In genomic region chr1:66655119-66655746, GRCm38 (mm10) we compare ENCODE assay signal across 11 mouse cellular contexts. TPM values are rescaled to one million over a fixed set of nuclear protein-coding genes. Genes with fewer than 3 reads are reported as not detected.
DNase-seq lines count a peak whose midpoint lies in the region; ATAC-seq lines count a peak whose summit lies in the region.
"Had no signal": no experiment of that assay in that cellular context is flagged by ENCODE, and none has a peak within 500 bp of the region (broad histone marks: within the 10 kb centered on the region; RNA-seq: fewer than 3 reads in every experiment).

No protein-coding gene starts in this region.

- peak; percentile 20 for DNase-seq in embryonic facial prominence, embryonic 11.5 days (ENCODE audit: low spot score)
- DNase-seq in embryonic facial prominence, embryonic 10.5 days (ENCODE audit: low spot score) = no peak
- DNase-seq in retina, postnatal 1 day = peak; percentile 13
- no peak for DNase-seq in retina, embryonic 14.5 days (ENCODE audit: low spot score)
- peak; percentile 48 for DNase-seq in hindbrain, embryonic 14.5 days (ENCODE audit: low spot score)
- DNase-seq in gastrocnemius, postnatal 25 days = no peak
- DNase-seq in B cell, adult 2 months = no peak

- H3K9ac ChIP-seq in embryonic facial prominence, embryonic 11.5 days (replicated peaks; ENCODE audit: low read length) = no peak overlapping the region
- no peak overlapping the region for H3K9ac ChIP-seq in hindbrain, embryonic 14.5 days
- H3K9ac ChIP-seq in neural tube, embryonic 14.5 days (replicated peaks; ENCODE audit: low read depth, low read length) = no peak overlapping the region
- H3K9ac ChIP-seq: heart, embryonic 15.5 days had no signal

- H3K4me3 ChIP-seq in embryonic facial prominence, embryonic 11.5 days (ENCODE audit: low read depth, low read length) = no peak overlapping the region
- H3K4me3 ChIP-seq in embryonic facial prominence, embryonic 10.5 days = no peak overlapping the region
- no peak overlapping the region for H3K4me3 ChIP-seq in hindbrain, embryonic 14.5 days (replicated peaks; ENCODE audit: low read length)
- no peak overlapping the region for H3K4me3 ChIP-seq in neural tube, embryonic 14.5 days (ENCODE audit: low read depth, low read length)
- H3K4me3 ChIP-seq: erythroblast, embryonic 14.5 days; heart, embryonic 15.5 days had no signal

- WGBS in embryonic facial prominence, embryonic 11.5 days = 60% methylated on average over 4 of the region's 4 CpGs
- 67% methylated on average over 4 of the region's 4 CpGs for WGBS in embryonic facial prominence, embryonic 10.5 days
- 37% methylated on average over 4 of the region's 4 CpGs for WGBS in hindbrain, embryonic 14.5 days
- 27% methylated on average over 4 of the region's 4 CpGs for WGBS in neural tube, embryonic 14.5 days

- H3K4me1 ChIP-seq in embryonic facial prominence, embryonic 11.5 days (ENCODE audit: control insufficient read depth, insufficient read depth, low read length) = no peaks in the 10 kb centered on the region
- peaks cover 9% of the 10 kb centered on the region for H3K4me1 ChIP-seq in embryonic facial prominence, embryonic 10.5 days
- peaks cover 7% of the 10 kb centered on the region; the same call in 1 of the 2 replicates for H3K4me1 ChIP-seq in hindbrain, embryonic 14.5 days (replicated peaks; ENCODE audit: control insufficient read depth, insufficient read depth, low read length)
- 0 out of 2 replicates have a peak, but pooled peaks cover 5% of the 10 kb centered on the region for H3K4me1 ChIP-seq in neural tube, embryonic 14.5 days (ENCODE audit: control insufficient read depth, insufficient read depth, low read length)
- H3K4me1 ChIP-seq: heart, embryonic 15.5 days had no signal

- peak; percentile 95 for ATAC-seq in embryonic facial prominence, embryonic 11.5 days (replicated peaks; ENCODE audit: insufficient number of reproducible peaks, low FRiP score, low TSS enrichment, low read depth)
- ATAC-seq in hindbrain, embryonic 14.5 days (ENCODE audit: low FRiP score) = peak; percentile 95
- ATAC-seq in neural tube, embryonic 14.5 days (ENCODE audit: low read depth) = peak; percentile 98
- ATAC-seq: Patski had no signal

- no peaks in the 10 kb centered on the region for H3K27me3 ChIP-seq in embryonic facial prominence, embryonic 11.5 days (ENCODE audit: control insufficient read depth, insufficient read depth, low read length)
- H3K27me3 ChIP-seq in embryonic facial prominence, embryonic 10.5 days (replicated peaks; ENCODE audit: low read depth, poor library complexity, severe bottlenecking) = no peaks in the 10 kb centered on the region
- no peaks in the 10 kb centered on the region for H3K27me3 ChIP-seq in hindbrain, embryonic 14.5 days (ENCODE audit: control insufficient read depth, insufficient read depth, low read length)
- no peaks in the 10 kb centered on the region for H3K27me3 ChIP-seq in neural tube, embryonic 14.5 days (ENCODE audit: control insufficient read depth, insufficient read depth, low read length)
- H3K27me3 ChIP-seq: heart, embryonic 15.5 days had no signal

- H3K9me3 ChIP-seq in embryonic facial prominence, embryonic 11.5 days (replicated peaks; ENCODE audit: control insufficient read depth, low read length) = no peaks in the 10 kb centered on the region
- H3K9me3 ChIP-seq in embryonic facial prominence, embryonic 10.5 days = no peaks in the 10 kb centered on the region
- no peaks in the 10 kb centered on the region for H3K9me3 ChIP-seq in hindbrain, embryonic 14.5 days (ENCODE audit: control insufficient read depth, low read length)
- no peaks in the 10 kb centered on the region for H3K9me3 ChIP-seq in neural tube, embryonic 14.5 days (ENCODE audit: control insufficient read depth, low read length)
- H3K9me3 ChIP-seq: heart, embryonic 15.5 days had no signal

- H3K4me2 ChIP-seq in embryonic facial prominence, embryonic 11.5 days (ENCODE audit: low read depth, low read length) = no peak overlapping the region
- no peak overlapping the region for H3K4me2 ChIP-seq in hindbrain, embryonic 14.5 days (replicated peaks)
- H3K4me2 ChIP-seq in neural tube, embryonic 14.5 days (ENCODE audit: low read depth, low read length) = no peak overlapping the region
- H3K4me2 ChIP-seq: heart, embryonic 15.5 days had no signal

- no peaks in the 10 kb centered on the region for H3K36me3 ChIP-seq in embryonic facial prominence, embryonic 11.5 days (replicated peaks; ENCODE audit: control insufficient read depth, insufficient read depth, low read depth, low read length)
- H3K36me3 ChIP-seq in embryonic facial prominence, embryonic 10.5 days (replicated peaks) = no peaks in the 10 kb centered on the region
- H3K36me3 ChIP-seq in hindbrain, embryonic 14.5 days (replicated peaks; ENCODE audit: control insufficient read depth, insufficient read depth) = no peaks in the 10 kb centered on the region; the same call in none of the 2 replicates
- H3K36me3 ChIP-seq in neural tube, embryonic 14.5 days (ENCODE audit: control insufficient read depth, insufficient read depth, low read length) = no peaks in the 10 kb centered on the region
- H3K36me3 ChIP-seq: heart, embryonic 15.5 days had no signal

- H3K27ac ChIP-seq in embryonic facial prominence, embryonic 11.5 days (replicated peaks; ENCODE audit: low read depth, low read length) = no peak overlapping the region
- H3K27ac ChIP-seq in embryonic facial prominence, embryonic 10.5 days (replicated peaks) = no peak overlapping the region
- H3K27ac ChIP-seq in hindbrain, embryonic 14.5 days = peak overlapping the region; percentile 63
- H3K27ac ChIP-seq in neural tube, embryonic 14.5 days (ENCODE audit: low read depth, low read length) = no peak overlapping the region
- H3K27ac ChIP-seq: heart, embryonic 15.5 days had no signal

RNA-seq across cellular contexts. Expression of gene Rpe, which starts 45.4 kb away (rescaled TPM):
- polyA plus RNA-seq in embryonic facial prominence, embryonic 11.5 days (2014; fragmentation: Nextera tagmentation; extraction: Ambion mirVana) = 54.8 and 60.2 TPM in 2 replicates
- 48.0 and 48.2 TPM in 2 replicates for polyA plus RNA-seq in embryonic facial prominence, embryonic 10.5 days (2016; fragmentation: Nextera tagmentation; extraction: Ambion mirVana)
- polyA plus RNA-seq in hindbrain, embryonic 14.5 days (2014; fragmentation: Nextera tagmentation; extraction: Ambion mirVana) = 41.0 and 47.4 TPM in 2 replicates
- 40.8 and 45.4 TPM in 2 replicates for polyA plus RNA-seq in neural tube, embryonic 14.5 days (2014; fragmentation: Nextera tagmentation; extraction: Ambion mirVana)
- total RNA-seq in gastrocnemius, postnatal 25 days (2021) = 10 to 100 TPM in 1 of 2 experiments, 1 to 10 TPM in 1; 9.7 to 10.1 TPM

Comparison
In these comparisons a context has a peak if more than half of its experiments do, and no peak if none do; other contexts are left out.
1. DNase-seq: peak in embryonic facial prominence, embryonic 11.5 days (single experiment), retina, postnatal 1 day (single experiment) and hindbrain, embryonic 14.5 days (single experiment); none in embryonic facial prominence, embryonic 10.5 days (single experiment), retina, embryonic 14.5 days (single experiment), gastrocnemius, postnatal 25 days (single experiment) and B cell, adult 2 months (0 of 2).
2. Peak in every context shown above with its lines, with median percentiles within 50 percentile points of each other: ATAC-seq.